Mouse (Mus musculus) embryonic fibroblast, embryonic 13.5 days (primary cell): Measurements from ENCODE around the gene Gabarap.

ENCODE experiments used
- CTCF ChIP-seq: IDR thresholded peaks from 2 replicates; pipeline ENCODE4 v1.5.1; 2011; ENCODE audit warnings: mild to moderate bottlenecking, control low read depth, low read length, moderate library complexity, borderline replicate concordance; ENCODE audit not compliant: insufficient read depth
- POLR2A ChIP-seq: IDR thresholded peaks from 2 replicates; pipeline ENCODE4 v1.6.1; 2011; ENCODE audit warnings: low read depth, mild to moderate bottlenecking, control low read depth, low read length, moderate library complexity

DNA sequence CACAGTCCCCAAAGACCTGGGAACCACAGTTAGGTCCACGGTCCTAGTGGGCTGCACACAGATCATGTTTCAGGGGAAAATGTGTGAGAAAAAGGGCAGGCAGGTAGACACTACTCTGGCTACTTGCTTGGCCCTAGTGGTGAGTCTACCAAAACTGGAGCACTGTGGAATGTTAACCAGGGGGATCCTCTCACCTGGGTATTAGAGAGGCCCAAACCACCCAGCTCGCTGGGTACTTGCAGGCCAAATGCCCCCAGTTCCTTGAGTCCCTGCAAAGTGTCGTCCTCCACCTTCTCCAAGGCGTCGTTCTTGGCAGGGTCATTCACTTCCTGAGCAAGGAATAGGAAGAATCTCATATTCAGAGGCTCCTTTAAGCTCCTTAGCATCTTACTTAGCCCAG lies 23.1 kb downstream of the Gabarap start:
- TF ChIP-seq CTCF, result no peak
- no peak for TF ChIP-seq POLR2A
